Mouse (Mus musculus) liver, postnatal 0 days (tissue): ENCODE measurements around the gene 4921504E06Rik. TPM values are rescaled to one million over a fixed set of nuclear protein-coding genes. Genes with fewer than 3 reads are reported as not detected.

Source experiments
- ATAC-seq: fragments of 200-750 bp; cut with Nextera tagmentation; 2 replicates; pipeline ENCODE4 v1.8.0; 2017; ENCODE audit warnings: mild to moderate bottlenecking, moderate library complexity
- DNase-seq: peaks from one replicate; pipeline ENCODE4 v3.0.0-alpha.2; 2016
- H3K27ac ChIP-seq: fragments of 300-500 bp; sonication (generic); 2 replicates; pipeline ENCODE4 v1.5.1; 2014; ENCODE audit warnings: antibody characterized with exemption, moderate library complexity, mild to moderate bottlenecking, low read depth
- H3K27me3 ChIP-seq: fragments of 300-500 bp; sonication (generic); 2 replicates; pipeline ENCODE4 v1.6.1; 2014; ENCODE audit warnings: low read length, control low read depth, mixed read lengths; ENCODE audit not compliant: insufficient read depth
- H3K36me3 ChIP-seq: fragments of 300-500 bp; sonication (generic); replicated peaks from 2 replicates; pipeline ENCODE4 v1.6.1; 2014; ENCODE audit warnings: mild to moderate bottlenecking, control low read depth, low read length, moderate library complexity, mixed read lengths; ENCODE audit not compliant: insufficient read depth
- H3K4me1 ChIP-seq: fragments of 300-500 bp; sonication (generic); 2 replicates; pipeline ENCODE4 v1.6.1; 2014; ENCODE audit warnings: antibody characterized with exemption, mild to moderate bottlenecking, control low read depth; ENCODE audit not compliant: insufficient read depth
- H3K4me2 ChIP-seq: fragments of 300-500 bp; sonication (generic); 2 replicates; pipeline ENCODE4 v1.6.1; 2014; ENCODE audit warnings: low read depth, mild to moderate bottlenecking, low read length, moderate library complexity, mixed read lengths
- H3K4me3 ChIP-seq: fragments of 300-500 bp; sonication (generic); 2 replicates; pipeline ENCODE4 v1.5.1; 2014; ENCODE audit warnings: low read depth, low read length
- H3K9ac ChIP-seq: fragments of 300-500 bp; sonication (generic); replicated peaks from 2 replicates; pipeline ENCODE4 v1.6.1; 2014; ENCODE audit warnings: mild to moderate bottlenecking, moderate library complexity
- H3K9me3 ChIP-seq: fragments of 300-500 bp; sonication (generic); 2 replicates; pipeline ENCODE4 v1.6.1; 2016; ENCODE audit warnings: mild to moderate bottlenecking, control low read depth, low read length, mixed read lengths
- CTCF ChIP-seq: sonication (generic); IDR thresholded peaks from 2 replicates; pipeline ENCODE4 v1.5.1; 2016; ENCODE audit warnings: antibody characterized with exemption, low read depth
- EP300 ChIP-seq: IDR thresholded peaks from 2 replicates; pipeline ENCODE4 v1.6.1; 2016; ENCODE audit warnings: antibody characterized with exemption, low read depth, mild to moderate bottlenecking
- WGBS: fragments of 180-500 bp; shearing (Covaris S2); extraction: QIAGEN DNeasy Blood & Tissue Kit; methylation state at CpG from one replicate; pipeline ENCODE4 v1.1.7; 2014; ENCODE audit not compliant: insufficient replicate concordance; 5-methylcytosine and 5-hydroxymethylcytosine counted together
- polyA plus RNA-seq: library from polyadenylated mRNA; unstranded; fragments of >200 nt; fragmentation: Nextera tagmentation; extraction: Ambion mirVana; gene quantifications from 2 replicates; pipeline ENCODE4 v1.2.1, GENCODE M21; 2015

The 4921504E06Rik gene
- polyA plus RNA-seq, 1 experiment from 2014 or later, result not detected

- WGBS, result 38% methylated on average over 2 of the region's 2 CpGs
- no peak for TF ChIP-seq CTCF
- TF ChIP-seq EP300, result no peak
- H3K9ac ChIP-seq, result no peak overlapping the region
- H3K4me3 ChIP-seq, result no peak overlapping the region
- no peak for DNase-seq
- H3K4me1 ChIP-seq, result no peaks in the 10 kb centered on the region
- H3K27ac ChIP-seq, result no peak overlapping the region
- H3K36me3 ChIP-seq, result no peaks in the 10 kb centered on the region
- no peak overlapping the region for H3K4me2 ChIP-seq
- peaks cover 31% of the 10 kb centered on the region for H3K27me3 ChIP-seq
- no peak for ATAC-seq
- no peaks in the 10 kb centered on the region for H3K9me3 ChIP-seq
These were observed 94.9 kb downstream of the 4921504E06Rik start for GRCm38 (mm10) chr2:19458785-19459184.

DNA sequence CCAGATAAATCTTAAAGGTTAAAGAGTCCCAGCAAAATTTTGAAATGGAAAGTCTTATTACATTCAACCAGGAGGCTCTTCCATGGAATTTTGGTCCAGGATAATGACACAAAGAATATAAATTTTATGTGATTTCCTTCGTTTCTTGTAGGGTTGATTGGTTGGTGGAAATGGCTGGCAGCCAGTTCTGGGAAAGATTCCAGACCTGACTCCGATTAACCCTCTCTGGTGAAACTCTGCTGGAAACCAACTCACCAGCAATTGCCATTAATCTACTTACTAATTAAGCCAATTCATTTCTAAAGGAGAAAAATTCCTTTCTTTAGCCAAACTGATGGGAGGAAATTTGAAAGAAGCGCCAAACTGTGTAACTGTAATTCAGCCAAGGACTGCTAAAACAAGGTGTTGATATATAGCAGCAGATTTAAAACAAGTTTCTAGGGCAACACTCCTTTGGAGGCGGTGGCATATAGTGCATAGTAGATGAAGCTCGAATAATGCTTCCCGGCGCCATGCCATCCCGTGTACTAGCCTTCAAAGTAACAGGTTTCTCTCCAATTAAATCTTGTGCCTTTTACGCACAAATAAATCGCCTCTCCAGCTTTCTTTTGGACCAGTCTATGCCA lies 97.7 kb downstream of the 4921504E06Rik start:
- H3K4me3 ChIP-seq, result no peak overlapping the region
- H3K9ac ChIP-seq, result no peak overlapping the region
- H3K36me3 ChIP-seq, result no peaks in the 10 kb centered on the region
- H3K4me1 ChIP-seq, result no peaks in the 10 kb centered on the region
- no peak overlapping the region for H3K4me2 ChIP-seq
- ATAC-seq (no peak), DNase-seq (no peak)
- no peaks in the 10 kb centered on the region for H3K9me3 ChIP-seq
- WGBS, result 24% methylated on average over 10 of the region's 10 CpGs
- H3K27ac ChIP-seq, result no peak overlapping the region
- TF ChIP-seq CTCF, result no peak
- TF ChIP-seq EP300, result no peak
- peaks cover 58% of the 10 kb centered on the region for H3K27me3 ChIP-seq

- H3K4me1 ChIP-seq, result no peaks in the 10 kb centered on the region
- TF ChIP-seq EP300 (no peak), CTCF (no peak)
- no peak overlapping the region for H3K27ac ChIP-seq
- no peaks in the 10 kb centered on the region for H3K9me3 ChIP-seq
- H3K36me3 ChIP-seq, result no peaks in the 10 kb centered on the region
- no peak for ATAC-seq
- no peak overlapping the region for H3K9ac ChIP-seq
- H3K4me2 ChIP-seq, result no peak overlapping the region
- no peak for DNase-seq
- WGBS, result 12% methylated on average over 5 of the region's 5 CpGs
- H3K4me3 ChIP-seq, result no peak overlapping the region
- H3K27me3 ChIP-seq, result peaks cover 64% of the 10 kb centered on the region
These were observed 98.5 kb downstream of the 4921504E06Rik start for GRCm38 (mm10) chr2:19455228-19455627.

DNA sequence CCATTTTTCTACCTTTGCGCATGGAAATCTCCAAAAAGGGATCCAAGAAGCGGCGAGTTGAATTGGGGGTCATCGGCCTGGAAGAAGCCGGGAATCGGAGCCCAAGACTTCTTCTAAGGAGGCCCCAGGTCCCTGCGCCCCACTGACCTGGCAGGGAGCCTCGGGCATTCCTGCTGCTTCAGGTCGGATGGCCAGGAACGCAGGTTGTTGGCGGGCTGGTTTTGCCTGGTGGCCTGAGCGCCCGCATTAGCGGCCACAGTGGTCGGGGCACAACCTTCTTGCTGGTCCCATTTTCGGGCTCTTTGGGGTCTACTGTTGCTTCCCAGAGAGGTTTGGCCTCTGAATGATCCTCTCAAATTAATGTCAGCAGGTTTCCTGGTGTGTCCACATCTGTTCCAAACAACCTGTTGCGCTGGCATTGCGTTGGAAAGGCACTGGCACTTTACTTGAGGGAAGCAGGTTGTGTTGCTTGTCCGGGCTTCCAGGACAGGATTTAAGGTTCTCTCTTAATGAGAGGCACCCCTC lies 101.1 kb downstream of the 4921504E06Rik start:
- TF ChIP-seq CTCF, result no peak
- no peak for TF ChIP-seq EP300
- no peak overlapping the region for H3K4me2 ChIP-seq
- H3K4me3 ChIP-seq, result no peak overlapping the region
- H3K27me3 ChIP-seq, result peaks cover 86% of the 10 kb centered on the region
- H3K27ac ChIP-seq, result no peak overlapping the region
- H3K4me1 ChIP-seq, result no peaks in the 10 kb centered on the region
- WGBS, result 1% methylated on average over 19 of the region's 19 CpGs
- no peaks in the 10 kb centered on the region for H3K36me3 ChIP-seq
- H3K9me3 ChIP-seq, result no peaks in the 10 kb centered on the region
- ATAC-seq, result no peak
- no peak for DNase-seq
- no peak overlapping the region for H3K9ac ChIP-seq

- no peak overlapping the region for H3K4me2 ChIP-seq
- H3K9ac ChIP-seq, result no peak overlapping the region
- DNase-seq (no peak), ATAC-seq (no peak)
- WGBS, result 27% methylated on average over 4 of the region's 4 CpGs
- no peaks in the 10 kb centered on the region for H3K4me1 ChIP-seq
- H3K36me3 ChIP-seq, result no peaks in the 10 kb centered on the region
- peaks cover 92% of the 10 kb centered on the region for H3K27me3 ChIP-seq
- no peaks in the 10 kb centered on the region for H3K9me3 ChIP-seq
- H3K27ac ChIP-seq, result no peak overlapping the region
- no peak overlapping the region for H3K4me3 ChIP-seq
- TF ChIP-seq CTCF (no peak), EP300 (no peak)
These were observed 104.4 kb downstream of the 4921504E06Rik start for GRCm38 (mm10) chr2:19449308-19449707.

DNA sequence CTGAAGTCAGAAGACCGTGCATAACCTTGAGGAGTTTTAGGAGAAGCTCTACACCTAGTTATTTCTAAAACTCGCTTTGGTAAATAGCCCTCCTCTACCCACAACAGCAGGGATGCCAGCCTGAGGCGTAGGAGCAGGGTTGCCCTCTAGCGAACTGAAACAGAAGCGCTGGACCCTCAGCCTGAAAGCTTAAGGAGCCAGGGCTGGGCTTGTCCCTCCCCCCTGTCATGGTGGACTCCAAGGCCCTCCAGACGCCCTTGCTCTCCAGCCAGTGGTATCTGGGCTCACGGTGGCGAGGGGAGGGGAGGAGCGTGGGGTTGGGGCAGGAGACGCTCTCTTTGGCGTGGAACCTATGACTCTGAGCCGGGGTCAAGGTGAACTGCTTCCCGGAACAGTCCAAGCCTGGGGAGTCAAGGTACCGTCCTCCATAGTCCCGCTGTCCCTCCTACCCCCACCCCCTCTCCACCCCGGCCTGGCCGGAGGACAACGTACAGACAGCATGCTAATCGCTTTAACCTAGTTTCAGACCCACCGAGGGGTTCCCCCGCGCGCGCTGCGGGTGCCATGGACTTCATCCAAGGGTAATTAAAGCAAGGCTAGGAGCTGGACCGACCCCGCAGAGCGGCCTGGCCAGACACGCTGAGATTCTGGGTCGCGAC lies 105.5 kb downstream of the 4921504E06Rik start:
- H3K36me3 ChIP-seq, result no peaks in the 10 kb centered on the region
- TF ChIP-seq EP300 (no peak), CTCF (peak; percentile 14; the same call in 1 of the 2 replicates)
- H3K27ac ChIP-seq, result no peak overlapping the region
- WGBS, result 2% methylated on average over 30 of the region's 31 CpGs
- no peak for DNase-seq
- H3K9me3 ChIP-seq, result no peaks in the 10 kb centered on the region
- H3K27me3 ChIP-seq, result peaks cover 91% of the 10 kb centered on the region
- H3K9ac ChIP-seq, result no peak overlapping the region
- no peaks in the 10 kb centered on the region for H3K4me1 ChIP-seq
- H3K4me2 ChIP-seq, result no peak overlapping the region
- ATAC-seq, result no peak
- H3K4me3 ChIP-seq, result no peak overlapping the region
